Mouse (Mus musculus) adrenal gland, postnatal 10 days (tissue): ENCODE data around the gene Cep89. TPM values are rescaled to one million over a fixed set of nuclear protein-coding genes. Genes with fewer than 3 reads are reported as not detected.

ENCODE experiments used
- DNase-seq: peaks from one replicate; pipeline ENCODE4 v3.0.0; 2021; ENCODE audit warnings: mixed read lengths
- total RNA-seq, 2 experiments: library from RNA; stranded (reverse); gene quantifications; 2 replicates each; pipeline ENCODE4 v1.2.3; 2021

Cep89 gene
- total RNA-seq, 2 experiments from 2014 or later: 18.2 to 26.4 TPM

- no peak for DNase-seq
Measured at GRCm38 (mm10) chr7:35382706-35383353, 14.0 kb upstream of the Cep89 start.

- DNase-seq: peak; percentile 34
Measured at GRCm38 (mm10) chr7:35386525-35386952, 10.3 kb upstream of the Cep89 start.

GRCm38 (mm10) chr7:35388694-35389093 lies 8.1 kb upstream of the Cep89 start:
- DNase-seq: no peak

GRCm38 (mm10) chr7:35392935-35393334 lies 3.9 kb upstream of the Cep89 start:
- DNase-seq: peak; percentile 45

- DNase-seq: peak; percentile 31
Measured at GRCm38 (mm10) chr7:35395734-35396456, 940 bp upstream of the Cep89 start.

GRCm38 (mm10) chr7:35401169-35401568 lies 4.3 kb downstream of the Cep89 start:
- DNase-seq: no peak

- DNase-seq: no peak
Measured at GRCm38 (mm10) chr7:35415226-35415625, 18.4 kb downstream of the Cep89 start.

- peak; percentile 10 for DNase-seq
Measured at GRCm38 (mm10) chr7:35415801-35416653, 19.2 kb downstream of the Cep89 start.

- DNase-seq: no peak
Measured at GRCm38 (mm10) chr7:35416654-35416948, 19.8 kb downstream of the Cep89 start.

GRCm38 (mm10) chr7:35423071-35423470 lies 26.2 kb downstream of the Cep89 start:
- no peak for DNase-seq

GRCm38 (mm10) chr7:35428146-35428545 lies 31.3 kb downstream of the Cep89 start:
- no peak for DNase-seq

- no peak for DNase-seq
Measured at GRCm38 (mm10) chr7:35435266-35435665, 38.4 kb downstream of the Cep89 start.

- DNase-seq: no peak
Measured at GRCm38 (mm10) chr7:35447501-35447900, 50.7 kb downstream of the Cep89 start.

GRCm38 (mm10) chr7:35447996-35448846 lies 51.4 kb downstream of the Cep89 start, which contains the start of gene Slc7a9:
TSS of gene Slc7a9 (plus strand) at chr7:35448796.
- no peak for DNase-seq

GRCm38 (mm10) chr7:35448867-35449266 lies 52.0 kb downstream of the Cep89 start:
- no peak for DNase-seq

GRCm38 (mm10) chr7:35456091-35456814 lies 59.4 kb downstream of the Cep89 start:
- DNase-seq: no peak

GRCm38 (mm10) chr7:35460971-35461370 lies 64.1 kb downstream of the Cep89 start:
- DNase-seq: no peak

GRCm38 (mm10) chr7:35465027-35465426 lies 68.2 kb downstream of the Cep89 start:
- DNase-seq: no peak

GRCm38 (mm10) chr7:35467856-35468255 lies 71.0 kb downstream of the Cep89 start:
- DNase-seq: no peak

- no peak for DNase-seq
Measured at GRCm38 (mm10) chr7:35470794-35471193, 74.0 kb downstream of the Cep89 start.

GRCm38 (mm10) chr7:35476457-35476856 lies 79.6 kb downstream of the Cep89 start:
- DNase-seq: no peak
